Mouse (Mus musculus): ENCODE measurements around the gene Brd1.

GRCm38 (mm10) chr15:88723205-88723604 lies 10.8 kb downstream of the Brd1 start:
- no peak for TF ChIP-seq GATA1 (IDR thresholded peaks at IDR 0.05; ENCODE audit: borderline replicate concordance, low read length)
- no peak for TF ChIP-seq CTCF (IDR thresholded peaks at IDR 0.05; ENCODE audit: low read depth, low read length)
